Mouse (Mus musculus) forebrain, embryonic 11.5 days (tissue): Measurements from ENCODE around the gene Twf1. TPM values are rescaled to one million over a fixed set of nuclear protein-coding genes. Genes with fewer than 3 reads are reported as not detected.

Experiments
- ATAC-seq: fragments of 200-750 bp; cut with Nextera tagmentation; replicated peaks from 2 replicates; pipeline ENCODE4 v1.8.0; 2017; ENCODE audit warnings: moderate TSS enrichment; ENCODE audit not compliant: low FRiP score
- DNase-seq: peaks from one replicate; pipeline ENCODE4 v3.0.0-alpha.2; 2017; ENCODE audit warnings: low spot score
- H3K27ac ChIP-seq: fragments of 300-500 bp; sonication (generic); 2 replicates; pipeline ENCODE4 v1.5.1; 2014; ENCODE audit warnings: low read depth, low read length
- H3K27me3 ChIP-seq: fragments of 300-500 bp; sonication (generic); 2 replicates; pipeline ENCODE4 v1.6.1; 2014; ENCODE audit warnings: mild to moderate bottlenecking, low read length, mixed read lengths; ENCODE audit not compliant: control insufficient read depth, insufficient read depth
- H3K36me3 ChIP-seq: fragments of 300-500 bp; sonication (generic); 2 replicates; pipeline ENCODE4 v1.6.1; 2014; ENCODE audit warnings: mild to moderate bottlenecking, low read length, moderate library complexity, mixed read lengths; ENCODE audit not compliant: control insufficient read depth, insufficient read depth
- H3K4me1 ChIP-seq: fragments of 300-500 bp; sonication (generic); replicated peaks from 2 replicates; pipeline ENCODE4 v1.6.1; 2014; ENCODE audit warnings: low read length, mixed read lengths; ENCODE audit not compliant: control insufficient read depth, insufficient read depth
- H3K4me2 ChIP-seq: fragments of 300-500 bp; sonication (generic); 2 replicates; pipeline ENCODE4 v1.6.1; 2014; ENCODE audit warnings: low read depth, mild to moderate bottlenecking, low read length, moderate library complexity, mixed read lengths; ENCODE audit not compliant: severe bottlenecking
- H3K4me3 ChIP-seq: fragments of 300-500 bp; sonication (generic); 2 replicates; pipeline ENCODE4 v1.5.1; 2014; ENCODE audit warnings: low read depth, low read length
- H3K9ac ChIP-seq: fragments of 300-500 bp; sonication (generic); 2 replicates; pipeline ENCODE4 v1.6.1; 2014; ENCODE audit warnings: low read length
- H3K9me3 ChIP-seq: fragments of 300-500 bp; sonication (generic); 2 replicates; pipeline ENCODE4 v1.6.1; 2016; ENCODE audit warnings: low read length, mixed read lengths; ENCODE audit not compliant: control insufficient read depth
- WGBS: fragments of 180-500 bp; shearing (Covaris S2); extraction: QIAGEN DNeasy Blood & Tissue Kit; methylation state at CpG from one replicate; pipeline ENCODE4 v1.1.7; 2014; 5-methylcytosine and 5-hydroxymethylcytosine counted together
- polyA plus RNA-seq: library from polyadenylated mRNA; unstranded; fragments of >200 nt; fragmentation: Nextera tagmentation; extraction: Ambion mirVana; gene quantifications from 2 replicates; pipeline ENCODE4 v1.2.1, GENCODE M21; 2014

The Twf1 gene
- polyA plus RNA-seq, 1 experiment from 2014 or later = 101 TPM

DNA sequence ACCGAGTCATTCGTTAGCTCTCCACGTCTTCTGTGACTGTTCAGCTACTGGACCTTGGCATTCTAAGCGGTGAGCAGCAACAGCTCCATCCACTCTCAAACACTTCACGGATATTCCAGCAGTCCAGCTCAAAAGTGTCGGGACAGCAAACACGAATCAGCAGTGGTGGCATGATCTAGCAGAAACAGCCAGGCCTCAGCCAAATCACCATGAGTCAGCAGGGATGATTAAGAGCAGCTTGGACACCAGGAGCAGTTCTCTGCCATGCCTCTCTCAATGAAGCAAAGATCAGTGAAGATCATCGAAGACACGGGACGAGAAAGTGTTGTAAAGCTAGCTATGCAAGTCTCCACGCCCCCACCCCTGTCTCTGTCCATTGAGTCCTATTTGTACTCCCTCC is 26.3 kb upstream of the Twf1 start:
- Histone ChIP-seq H3K27ac (no peak overlapping the region), H3K9ac (no peak overlapping the region)
- DNase-seq = no peak

DNA sequence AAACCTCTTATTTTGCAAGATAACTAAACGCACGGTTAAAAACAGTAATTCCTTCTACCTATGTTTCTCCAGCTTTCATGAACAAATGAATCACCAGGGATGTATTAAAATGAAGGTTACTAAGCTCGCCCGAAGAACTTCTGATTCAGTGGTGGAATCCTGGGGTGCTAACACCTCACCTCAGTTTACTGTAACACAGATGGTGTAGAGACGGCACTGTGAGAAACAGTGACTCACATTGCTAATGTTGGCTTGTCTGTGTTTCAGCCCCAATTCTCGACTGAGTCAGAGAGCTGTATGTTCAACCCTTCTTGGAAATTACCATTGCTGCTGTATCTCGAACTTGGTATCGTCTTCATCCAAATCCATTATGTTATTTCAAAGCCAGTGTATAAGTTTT is 18.1 kb upstream of the Twf1 start:
- no peak for ATAC-seq
- WGBS = 93% methylated on average over 8 of the region's 8 CpGs

More for the DNA sequence above, 26.3 kb upstream of the Twf1 start:
- no peaks in the 10 kb centered on the region for H3K4me1 ChIP-seq
- H3K4me3 ChIP-seq = no peak overlapping the region
- no peak for ATAC-seq
- WGBS = 89% methylated on average over 11 of the region's 11 CpGs
- no peak overlapping the region for H3K4me2 ChIP-seq
- no peaks in the 10 kb centered on the region for H3K27me3 ChIP-seq
- H3K9me3 ChIP-seq = no peaks in the 10 kb centered on the region
- no peaks in the 10 kb centered on the region for H3K36me3 ChIP-seq

DNA sequence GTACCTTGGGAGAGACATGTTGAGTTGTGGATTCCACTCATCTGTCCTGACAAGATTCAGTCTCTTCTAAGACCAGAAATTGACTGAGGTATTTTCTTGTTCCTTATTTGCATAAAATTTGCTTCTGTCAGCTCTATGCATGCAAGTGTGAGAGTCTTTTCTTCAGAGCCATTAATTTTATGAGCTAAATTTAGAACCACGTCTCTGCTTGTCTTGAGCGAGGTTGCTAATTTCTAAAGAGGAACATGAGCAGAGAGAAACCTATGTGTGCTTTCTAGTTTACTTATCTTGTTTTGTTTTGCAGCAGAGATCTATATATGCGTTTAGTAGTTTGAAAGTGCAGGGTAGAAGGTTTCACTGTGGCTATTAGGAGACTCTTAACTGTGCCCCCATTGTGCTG is 12.8 kb upstream of the Twf1 start:
- no peak overlapping the region for H3K4me2 ChIP-seq
- no peak overlapping the region for H3K9ac ChIP-seq
- no peaks in the 10 kb centered on the region for H3K4me1 ChIP-seq
- H3K9me3 ChIP-seq = no peaks in the 10 kb centered on the region
- H3K27ac ChIP-seq = no peak overlapping the region
- no peak overlapping the region for H3K4me3 ChIP-seq
- WGBS = 80% methylated on average over 3 of the region's 3 CpGs
- no peaks in the 10 kb centered on the region for H3K36me3 ChIP-seq
- no peak for DNase-seq
- no peaks in the 10 kb centered on the region for H3K27me3 ChIP-seq
- no peak for ATAC-seq

More for the DNA sequence above, 18.1 kb upstream of the Twf1 start:
- H3K9me3 ChIP-seq = no peaks in the 10 kb centered on the region
- no peak overlapping the region for H3K4me3 ChIP-seq
- H3K27me3 ChIP-seq = no peaks in the 10 kb centered on the region
- no peak overlapping the region for H3K27ac ChIP-seq
- no peak overlapping the region for H3K4me2 ChIP-seq
- H3K9ac ChIP-seq = no peak overlapping the region
- no peak for DNase-seq
- no peaks in the 10 kb centered on the region for H3K4me1 ChIP-seq
- H3K36me3 ChIP-seq = no peaks in the 10 kb centered on the region

DNA sequence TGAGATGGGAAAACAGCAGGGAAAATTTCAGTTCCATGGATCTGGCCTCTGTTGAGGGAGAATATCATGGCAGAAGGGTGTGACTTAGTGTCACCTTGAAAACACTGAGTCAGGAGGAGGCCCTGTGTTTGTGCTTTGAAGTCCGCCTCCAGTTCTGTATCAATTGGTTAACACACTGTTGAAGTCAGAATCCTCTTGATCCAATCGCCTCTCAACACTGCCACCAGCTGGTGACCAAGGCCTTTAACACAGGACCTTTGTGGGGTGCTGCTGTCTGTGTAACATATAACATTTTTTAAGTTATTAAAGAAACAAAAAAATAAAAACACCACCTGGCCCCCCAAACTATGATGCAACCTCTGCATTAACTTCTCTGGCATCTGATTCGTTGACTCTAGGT is 11.7 kb upstream of the Twf1 start:
- H3K9me3 ChIP-seq = no peaks in the 10 kb centered on the region
- DNase-seq = no peak
- 19% methylated on average over 3 of the region's 3 CpGs for WGBS
- H3K4me1 ChIP-seq = no peaks in the 10 kb centered on the region
- H3K27ac ChIP-seq = no peak overlapping the region
- H3K4me2 ChIP-seq = no peak overlapping the region
- ATAC-seq = peak; percentile 64; the same call in 1 of the 2 replicates
- no peaks in the 10 kb centered on the region for H3K27me3 ChIP-seq
- no peaks in the 10 kb centered on the region for H3K36me3 ChIP-seq
- H3K4me3 ChIP-seq = no peak overlapping the region
- H3K9ac ChIP-seq = no peak overlapping the region

DNA sequence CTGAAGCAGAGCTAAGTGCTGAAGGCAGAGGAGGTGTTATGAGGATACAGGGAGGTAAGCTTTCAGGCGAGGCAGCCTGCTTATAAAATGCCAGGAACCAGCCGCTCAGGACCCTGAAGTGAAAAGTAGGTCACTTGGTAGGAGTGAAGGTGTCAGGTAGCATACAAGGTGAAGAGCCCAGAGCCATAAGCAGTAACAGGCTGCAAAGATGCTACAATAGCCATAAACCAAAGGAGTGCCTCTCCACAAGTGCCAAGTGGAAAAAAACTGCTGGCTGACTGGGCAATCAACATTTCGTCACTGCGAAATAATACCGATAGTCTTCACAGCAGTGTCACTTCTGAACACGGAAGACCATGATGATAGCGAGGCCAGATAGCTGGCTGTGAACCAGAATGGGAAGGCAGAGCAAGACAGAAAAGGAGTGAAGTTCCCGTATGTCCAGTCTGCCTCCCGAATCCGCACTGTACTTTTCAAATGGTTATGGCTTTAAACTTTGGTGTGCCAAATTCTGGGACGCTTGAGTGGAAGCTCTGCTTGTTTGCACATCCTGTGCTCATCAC is 10.5 kb upstream of the Twf1 start:
- H3K9me3 ChIP-seq = no peaks in the 10 kb centered on the region
- WGBS = 87% methylated on average over 11 of the region's 11 CpGs
- DNase-seq (no peak), ATAC-seq (no peak)
- no peaks in the 10 kb centered on the region for H3K4me1 ChIP-seq
- H3K4me2 ChIP-seq = no peak overlapping the region
- no peak overlapping the region for H3K4me3 ChIP-seq
- H3K9ac ChIP-seq = no peak overlapping the region
- no peak overlapping the region for H3K27ac ChIP-seq
- H3K27me3 ChIP-seq = no peaks in the 10 kb centered on the region
- H3K36me3 ChIP-seq = no peaks in the 10 kb centered on the region

DNA sequence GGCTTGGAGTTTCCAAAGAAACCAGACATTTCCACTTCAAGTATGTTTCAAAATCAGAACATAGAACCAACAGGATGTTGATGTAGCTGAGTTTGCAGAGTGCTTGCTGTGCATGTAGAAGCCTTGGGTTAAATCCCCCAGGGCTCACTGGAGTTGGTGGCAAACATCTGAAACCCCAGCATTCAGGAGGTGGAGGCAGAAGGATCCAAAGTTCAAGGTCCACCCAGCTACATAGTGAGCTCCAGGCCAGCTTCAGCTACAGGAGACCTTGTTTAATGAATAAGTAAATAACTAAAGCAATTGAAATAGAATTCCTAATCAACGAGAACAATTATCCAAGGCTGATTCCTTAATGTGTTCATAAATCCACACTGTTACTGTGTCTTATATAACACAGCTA is 3.9 kb upstream of the Twf1 start:
- Histone ChIP-seq H3K4me3 (no peak overlapping the region), H3K9ac (no peak overlapping the region), H3K4me1 (no peaks in the 10 kb centered on the region), H3K27ac (no peak overlapping the region), H3K27me3 (no peaks in the 10 kb centered on the region), H3K36me3 (no peaks in the 10 kb centered on the region), H3K9me3 (no peaks in the 10 kb centered on the region), H3K4me2 (no peak overlapping the region)
- no peak for DNase-seq
- no peak for ATAC-seq
- 84% methylated on average over 1 of the region's 1 CpGs for WGBS

DNA sequence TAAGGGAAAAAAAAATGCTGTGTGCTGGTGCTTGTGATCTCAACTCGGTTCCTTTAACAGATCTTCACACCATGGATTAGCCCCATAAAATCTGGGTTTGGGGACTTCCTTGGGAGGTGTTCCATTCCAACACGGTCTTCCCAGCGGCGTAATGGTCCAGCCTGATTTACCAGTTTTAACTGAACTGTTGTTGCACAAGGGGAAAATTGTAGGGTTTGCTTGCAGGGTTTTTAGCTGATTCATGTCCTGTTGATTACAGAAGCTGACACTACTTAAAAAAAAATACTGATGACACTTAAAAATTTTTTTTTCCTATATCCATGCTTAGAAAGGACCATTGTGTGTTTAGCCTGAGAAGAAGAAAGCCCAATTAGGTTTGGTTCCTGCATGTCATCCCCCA is 1.7 kb upstream of the Twf1 start:
- H3K4me2 ChIP-seq = no peak overlapping the region
- H3K36me3 ChIP-seq = no peaks in the 10 kb centered on the region
- H3K9me3 ChIP-seq = no peaks in the 10 kb centered on the region
- no peak for ATAC-seq
- H3K27ac ChIP-seq = no peak overlapping the region
- no peaks in the 10 kb centered on the region for H3K27me3 ChIP-seq
- no peak overlapping the region for H3K4me3 ChIP-seq
- no peak overlapping the region for H3K9ac ChIP-seq
- WGBS = 91% methylated on average over 4 of the region's 4 CpGs
- H3K4me1 ChIP-seq = no peaks in the 10 kb centered on the region
- DNase-seq = no peak

DNA sequence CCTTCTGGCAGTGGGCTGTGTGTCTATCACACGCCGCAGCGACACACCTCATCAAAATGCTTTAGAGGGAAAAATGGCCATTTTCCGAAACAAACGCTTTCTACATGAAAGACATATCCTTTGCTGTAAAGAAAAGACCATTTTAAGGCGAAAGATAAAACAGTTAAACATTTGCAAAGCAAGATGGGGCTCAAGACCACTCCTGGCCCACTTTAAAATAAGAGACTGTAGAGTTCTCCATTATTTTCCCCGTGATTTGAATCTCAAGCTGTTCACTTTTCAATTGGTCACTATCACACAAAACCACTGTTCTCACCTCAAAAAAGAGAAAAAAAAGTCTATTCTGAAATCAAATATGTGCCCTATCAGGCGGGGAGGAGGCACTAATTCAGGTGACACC is 394 bp upstream of the Twf1 start:
- Histone ChIP-seq H3K9ac (peak overlapping the region; percentile 40), H3K9me3 (no peaks in the 10 kb centered on the region), H3K4me1 (no peaks in the 10 kb centered on the region), H3K4me2 (peak overlapping the region; percentile 44; the same call in 1 of the 2 replicates), H3K27me3 (no peaks in the 10 kb centered on the region), H3K36me3 (no peaks in the 10 kb centered on the region; the same call in 1 of the 2 replicates), H3K4me3 (peak overlapping the region; percentile 91), H3K27ac (no peak overlapping the region)
- ATAC-seq (peak; percentile 16; the same call in 1 of the 2 replicates), DNase-seq (no peak)
- WGBS = 15% methylated on average over 8 of the region's 8 CpGs
